Mouse (Mus musculus) hematopoietic multipotent progenitor cell, adult 10-12 weeks (in vitro differentiated cells): Measurements from ENCODE around the gene 2010109A12Rik. TPM values are rescaled to one million over a fixed set of nuclear protein-coding genes. Genes with fewer than 3 reads are reported as not detected.

ENCODE experiments used
- polyA plus RNA-seq: library from polyadenylated mRNA; stranded (reverse); fragments of >175 nt; gene quantifications from 2 replicates; pipeline ENCODE4 v1.2.3, GENCODE M21; 2012; ENCODE audit warnings: low replicate concordance

The 2010109A12Rik gene
- 0.75 TPM in 1 of 2 replicates, not detected in the other for polyA plus RNA-seq

DNA sequence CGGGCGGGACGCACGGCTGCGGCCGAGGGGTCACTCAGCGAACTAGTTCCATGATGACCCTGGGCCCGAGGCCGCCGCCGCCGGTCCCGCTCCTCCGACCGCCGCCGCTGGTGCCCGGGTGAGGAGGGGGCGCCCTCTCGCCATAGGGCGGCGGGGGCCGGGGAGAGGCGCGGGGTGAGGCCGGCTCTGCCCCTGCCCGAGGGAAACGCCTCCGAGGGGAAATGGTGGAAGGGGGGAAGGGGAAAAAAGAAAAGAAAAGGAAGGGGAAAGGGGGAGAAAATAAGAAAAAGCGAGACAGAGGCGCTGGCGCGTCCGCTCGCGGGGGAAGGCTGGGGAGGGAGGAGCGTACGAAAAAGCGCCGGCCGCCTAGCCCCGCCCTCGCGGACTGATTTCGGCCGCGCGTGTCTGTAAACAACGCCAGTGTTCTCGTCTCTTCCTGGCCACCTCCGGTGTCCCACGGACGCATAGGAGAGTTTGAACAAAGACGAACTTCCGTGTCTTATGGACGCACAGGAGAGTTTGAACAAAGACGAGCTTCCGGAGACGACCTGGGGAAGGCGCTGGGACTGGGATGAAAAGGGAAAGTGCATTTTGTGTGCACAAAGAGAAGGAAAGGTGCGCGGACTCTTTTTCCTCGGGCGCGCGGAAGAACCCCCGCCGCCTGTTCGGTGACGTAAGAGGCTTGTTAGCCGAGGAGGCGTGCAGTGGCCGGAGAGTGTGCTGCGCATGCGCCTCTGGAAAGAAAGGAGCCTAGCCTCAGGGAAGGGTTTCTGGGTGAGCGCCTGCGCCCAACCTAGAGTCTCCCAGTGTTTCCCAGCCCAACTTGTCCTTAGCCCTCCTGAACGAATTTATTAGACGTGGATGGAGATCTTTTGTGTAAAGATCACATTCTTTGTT is at the start of gene 2010109A12Rik, which contains the start of gene Ccni:
Gene 2010109A12Rik, plus strand, starts transcription at position 410 of the 897 bp plus-strand sequence.
Gene Ccni, minus strand, starts transcription at position 387 of the 897 bp plus-strand sequence.

Other genes with a start within 250 kb of the 2010109A12Rik start
- not detected in 2 replicates for gene Sowahb, start 161.5 kb upstream of the 2010109A12Rik start, polyA plus RNA-seq
- 21.6 and 24.8 TPM in 2 replicates for gene Sept11, start 113.1 kb upstream of the 2010109A12Rik start, polyA plus RNA-seq
- 89.1 and 250 TPM in 2 replicates for gene Ccni, start within 50 bp of the 2010109A12Rik start, polyA plus RNA-seq
- gene Ccng2, start 60.7 kb downstream of the 2010109A12Rik start, polyA plus RNA-seq, result 45.0 and 75.8 TPM in 2 replicates